Mouse (Mus musculus): ENCODE results near the gene Bloc1s3.

Gene Bloc1s3

GRCm38 (mm10) chr7:19477624-19478384, 30.4 kb downstream of the Bloc1s3 start:
- no peak for DNase-seq (ENCODE audit: low spot score in 2 of 2)

GRCm38 (mm10) chr7:19477084-19477483, 31.1 kb downstream of the Bloc1s3 start:
- DNase-seq (ENCODE audit: low spot score in 2 of 2): no peak

- peak; percentile 73 to 82 for DNase-seq (ENCODE audit: low spot score in 2 of 2)
Observed at GRCm38 (mm10) chr7:19473875-19474443, 34.2 kb downstream of the Bloc1s3 start.

- no peak for DNase-seq (ENCODE audit: low spot score in 2 of 2)
Observed at GRCm38 (mm10) chr7:19472403-19472802, 35.8 kb downstream of the Bloc1s3 start.

GRCm38 (mm10) chr7:19470308-19470707, 37.9 kb downstream of the Bloc1s3 start:
- no peak for DNase-seq (ENCODE audit: low spot score in 2 of 2)

GRCm38 (mm10) chr7:19469404-19469803, 38.8 kb downstream of the Bloc1s3 start:
- DNase-seq (ENCODE audit: low spot score in 2 of 2): no peak

GRCm38 (mm10) chr7:19468279-19468678, 39.9 kb downstream of the Bloc1s3 start:
- DNase-seq (ENCODE audit: low spot score in 2 of 2): no peak

- DNase-seq (ENCODE audit: low spot score in 2 of 2): no peak
Observed at GRCm38 (mm10) chr7:19467638-19468037, 40.5 kb downstream of the Bloc1s3 start.

- no peak for DNase-seq (ENCODE audit: low spot score in 2 of 2)
Observed at GRCm38 (mm10) chr7:19466602-19467145, 41.5 kb downstream of the Bloc1s3 start.

- no peak for DNase-seq (ENCODE audit: low spot score in 2 of 2)
Observed at GRCm38 (mm10) chr7:19464367-19465307, 43.5 kb downstream of the Bloc1s3 start.

- DNase-seq (ENCODE audit: low spot score in 2 of 2): no peak
Observed at GRCm38 (mm10) chr7:19462884-19463381, 45.2 kb downstream of the Bloc1s3 start, which contains the start of gene Exoc3l2. Gene Exoc3l2, plus strand, starts transcription at chr7:19463331.

GRCm38 (mm10) chr7:19462443-19462842, 45.7 kb downstream of the Bloc1s3 start:
- DNase-seq (ENCODE audit: low spot score in 2 of 2): no peak

- peak in 1 of 2 experiments; percentile 70 for DNase-seq (ENCODE audit: low spot score in 2 of 2)
Observed at GRCm38 (mm10) chr7:19461488-19461887, 46.7 kb downstream of the Bloc1s3 start.

GRCm38 (mm10) chr7:19460500-19460899, 47.7 kb downstream of the Bloc1s3 start:
- no peak for DNase-seq (ENCODE audit: low spot score in 2 of 2)

- DNase-seq (ENCODE audit: low spot score in 2 of 2): no peak
Observed at GRCm38 (mm10) chr7:19459144-19459870, 48.9 kb downstream of the Bloc1s3 start.

- peak; percentile 76 to 81 for DNase-seq (ENCODE audit: low spot score in 2 of 2)
Observed at GRCm38 (mm10) chr7:19458591-19459111, 49.5 kb downstream of the Bloc1s3 start, which contains the start of gene Mark4. Gene Mark4, minus strand, starts transcription at chr7:19458821.

GRCm38 (mm10) chr7:19458072-19458486, 50.1 kb downstream of the Bloc1s3 start:
- DNase-seq (ENCODE audit: low spot score in 2 of 2): peak; percentile 64 to 80

- DNase-seq (ENCODE audit: low spot score in 2 of 2): no peak
Observed at GRCm38 (mm10) chr7:19457414-19458071, 50.6 kb downstream of the Bloc1s3 start.

- DNase-seq (ENCODE audit: low spot score in 2 of 2): no peak
Observed at GRCm38 (mm10) chr7:19456628-19457027, 51.5 kb downstream of the Bloc1s3 start.
